Mouse (Mus musculus) T-helper 2 cell (primary cell): Measurements from ENCODE around the gene Gdf15.

Source experiments
- in situ Hi-C: fragments of 300-600 bp; cut with MboI, MseI; formaldehyde crosslinking; loops from one replicate; pipeline ENCODE4 v1.15.1; 2025; ENCODE audit warnings: high pct_unique_total_duplicates

Gene Gdf15

DNA sequence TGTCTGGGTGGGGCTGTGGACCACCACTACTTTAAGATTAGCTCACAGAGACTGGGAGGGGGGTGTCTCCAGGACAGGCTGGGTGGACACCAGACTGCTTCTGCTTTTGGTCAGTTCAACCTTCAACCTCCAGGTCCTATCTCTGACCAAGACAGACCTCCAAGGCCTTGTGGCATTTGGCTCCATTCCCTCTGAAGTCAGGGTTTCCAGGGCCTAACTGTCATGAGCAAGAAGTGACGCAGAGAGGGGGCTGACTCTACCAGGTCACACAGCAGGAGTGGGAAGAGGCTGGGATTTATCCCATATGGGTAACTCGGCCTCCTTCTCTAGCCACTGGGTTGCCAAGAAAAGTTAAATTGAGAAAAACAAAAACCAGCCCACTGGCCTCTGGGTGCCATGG is 25.5 kb upstream of the Gdf15 start:
- in situ Hi-C loops = loop anchor here (25.0 kb wide), 1 partner anchor 1505 kb away; the partner anchor contains the start of gene Rab8a

DNA sequence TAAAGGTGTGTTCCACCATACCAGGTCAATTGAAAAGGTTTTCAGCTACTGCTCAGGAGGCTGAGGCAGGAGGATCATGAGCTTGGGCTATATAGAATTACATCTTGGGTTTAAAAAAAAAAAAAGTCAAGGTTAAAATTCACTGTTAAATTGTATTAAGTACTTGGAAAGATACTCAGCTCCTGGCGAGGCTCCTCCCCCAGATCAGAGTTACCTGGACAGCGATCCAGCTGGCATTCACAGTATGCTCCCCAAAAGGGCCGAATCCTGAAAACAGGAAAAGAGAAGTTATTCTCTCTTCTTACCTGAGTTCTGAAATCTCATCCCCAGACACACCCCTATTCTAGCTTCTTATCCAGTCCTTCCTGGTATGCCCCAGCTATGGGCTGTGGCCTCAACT is 25.0 kb upstream of the Gdf15 start:
- in situ Hi-C loops = loop anchor here (25.0 kb wide), 1 partner anchor 1505 kb away; the partner anchor contains the start of gene Rab8a

DNA sequence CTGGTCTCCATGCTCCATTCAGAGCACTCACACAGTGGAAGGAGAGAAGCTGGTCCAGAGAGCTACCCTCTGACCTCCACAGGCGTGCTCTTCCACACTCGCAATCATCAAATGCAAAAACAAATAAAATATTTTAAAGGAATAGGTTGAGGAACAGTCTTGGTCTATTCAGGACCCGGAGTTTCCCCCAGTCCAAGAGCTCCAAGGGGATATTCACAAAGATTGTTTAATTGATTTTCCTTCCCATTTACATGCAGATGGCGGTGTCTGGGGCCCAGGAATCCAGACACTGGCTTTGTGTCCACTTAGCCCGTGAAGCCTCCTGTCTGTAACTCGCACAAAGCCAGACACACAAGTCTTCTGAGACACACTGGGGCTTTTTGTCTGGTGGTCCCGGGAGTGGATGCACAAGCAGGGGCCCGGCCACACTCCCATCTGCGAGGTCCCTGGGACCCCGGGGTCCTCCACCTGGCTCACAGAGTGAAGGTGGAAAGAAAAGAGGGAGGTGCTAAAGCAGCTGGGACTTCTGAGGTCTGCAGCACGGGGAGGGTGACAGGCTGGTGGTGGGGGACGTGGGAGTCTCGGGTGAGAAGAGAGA is 24.0 kb upstream of the Gdf15 start:
- in situ Hi-C loops = loop anchor here (25.0 kb wide), 1 partner anchor 1506 kb away; the partner anchor contains the start of gene Rab8a

DNA sequence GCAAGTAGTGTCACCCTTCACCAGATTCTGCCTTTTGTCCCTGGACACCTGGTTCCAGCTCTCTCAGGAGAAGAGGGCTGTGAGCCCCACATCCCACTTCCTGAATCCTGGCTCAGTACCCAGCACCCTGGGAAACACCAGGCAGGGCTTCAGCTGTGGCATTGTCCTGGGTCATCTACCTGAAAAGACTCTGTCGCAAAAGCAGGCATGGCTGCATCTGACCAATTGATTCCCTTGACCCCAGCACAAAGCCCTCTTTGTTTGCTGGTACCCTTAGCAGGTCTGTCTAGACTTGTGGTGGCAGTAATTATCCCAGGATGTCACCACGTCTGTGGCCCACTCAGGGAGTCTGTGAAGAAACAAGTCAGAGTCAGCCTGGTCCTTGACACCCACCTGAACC is 23.2 kb upstream of the Gdf15 start:
- in situ Hi-C loops = loop anchor here (25.0 kb wide), 1 partner anchor 1507 kb away; the partner anchor contains the start of gene Rab8a

DNA sequence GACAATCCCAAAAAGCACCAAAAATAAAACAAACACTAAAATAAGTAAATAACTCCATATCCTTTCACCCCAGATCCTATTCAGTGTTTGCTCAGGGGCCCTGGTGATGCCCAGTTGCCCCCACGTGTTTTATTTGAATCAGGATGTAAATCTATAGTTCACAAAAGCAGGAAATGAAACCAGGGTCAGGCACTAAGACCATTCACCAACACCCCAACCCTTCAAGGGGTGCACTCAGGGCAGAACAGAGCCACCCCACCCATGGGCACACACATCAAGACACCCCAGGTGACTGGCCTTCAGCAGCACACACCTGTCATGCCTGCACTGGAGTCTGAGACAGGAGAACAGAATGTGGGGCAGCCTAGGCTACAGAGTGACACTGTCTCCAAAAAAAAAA is 21.9 kb upstream of the Gdf15 start:
- in situ Hi-C loops = loop anchor here (25.0 kb wide), 1 partner anchor 1508 kb away; the partner anchor contains the start of gene Rab8a

DNA sequence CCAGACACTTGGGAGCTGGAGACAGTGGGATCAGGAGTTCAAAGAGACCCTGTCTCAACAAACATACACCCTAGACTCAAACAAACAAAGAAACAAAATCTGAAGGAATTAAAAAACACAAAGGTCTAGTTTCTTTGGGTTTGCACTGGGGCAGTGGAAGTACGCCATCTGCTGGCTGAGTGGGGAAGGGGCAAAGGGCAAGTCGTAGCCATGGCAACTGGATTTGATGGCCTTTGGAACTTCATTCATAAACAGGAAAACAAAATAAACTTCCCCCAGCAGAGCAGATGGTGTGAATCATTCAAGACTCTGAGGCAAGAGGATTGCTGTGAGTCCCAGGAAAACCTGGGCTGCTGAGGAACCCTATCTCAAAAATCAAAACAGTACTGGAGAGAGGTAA is 21.0 kb upstream of the Gdf15 start:
- in situ Hi-C loops = loop anchor here (25.0 kb wide), 1 partner anchor 1509 kb away; the partner anchor contains the start of gene Rab8a

DNA sequence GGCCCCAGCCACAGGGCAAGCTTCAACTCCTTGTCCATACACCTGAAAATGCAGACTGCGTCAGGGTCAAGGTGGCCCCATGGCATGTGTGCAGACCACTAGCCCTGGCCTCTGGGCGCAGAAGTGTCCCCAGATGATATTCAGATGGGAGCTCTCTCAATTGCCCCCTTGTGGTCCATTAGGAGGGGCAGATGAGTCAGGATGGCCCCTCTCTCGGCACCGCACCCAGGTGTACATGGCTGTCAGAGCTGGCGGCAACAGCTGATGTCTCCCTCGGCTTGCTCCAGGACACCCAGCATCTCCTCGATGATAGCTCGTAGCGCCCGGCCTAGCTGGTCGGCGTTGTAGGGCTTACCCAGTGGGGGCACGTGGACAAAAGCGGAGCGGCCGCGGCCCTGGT is 18.1 kb upstream of the Gdf15 start:
- in situ Hi-C loops = loop anchor here (25.0 kb wide), 1 partner anchor 1512 kb away; the partner anchor contains the start of gene Rab8a

DNA sequence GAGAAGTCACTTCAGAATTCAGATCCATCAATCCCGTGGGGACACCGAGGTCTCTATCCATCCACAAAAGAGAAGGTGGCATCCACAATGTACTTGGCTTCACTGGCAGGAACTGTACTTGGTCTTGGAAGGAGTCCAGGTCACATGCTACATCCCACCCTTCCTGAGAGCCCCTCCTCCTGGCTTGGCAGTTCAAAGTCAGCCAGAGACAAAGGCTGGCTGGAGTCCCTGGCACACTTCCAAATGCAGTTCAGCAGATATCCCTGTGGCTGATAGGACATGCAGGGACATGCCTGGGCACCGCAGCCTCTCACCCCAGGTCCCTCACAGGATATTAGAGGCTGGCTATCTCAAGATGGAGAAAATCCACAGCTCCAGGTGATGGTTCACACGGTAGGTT is 17.1 kb upstream of the Gdf15 start:
- in situ Hi-C loops = no loop called here

DNA sequence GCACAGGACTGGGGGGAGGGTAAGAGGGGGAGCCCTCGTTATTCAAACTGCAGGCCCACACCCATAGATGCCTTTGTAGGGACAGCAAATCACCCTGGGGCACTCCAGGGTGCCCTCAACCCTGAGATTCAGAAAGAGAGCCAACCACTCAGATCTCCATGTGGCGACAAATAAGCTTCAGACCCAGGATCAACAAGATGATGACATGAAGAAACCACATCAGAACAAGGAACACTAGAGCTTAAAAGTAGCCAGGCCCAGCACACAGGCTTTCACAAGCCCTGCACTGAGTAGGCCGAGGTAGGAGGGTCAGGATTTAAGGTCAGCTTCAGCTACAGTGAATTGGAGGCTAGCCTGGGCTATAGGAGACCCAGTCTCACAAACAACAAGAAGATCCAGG is 16.7 kb upstream of the Gdf15 start:
- in situ Hi-C loops = no loop called here

DNA sequence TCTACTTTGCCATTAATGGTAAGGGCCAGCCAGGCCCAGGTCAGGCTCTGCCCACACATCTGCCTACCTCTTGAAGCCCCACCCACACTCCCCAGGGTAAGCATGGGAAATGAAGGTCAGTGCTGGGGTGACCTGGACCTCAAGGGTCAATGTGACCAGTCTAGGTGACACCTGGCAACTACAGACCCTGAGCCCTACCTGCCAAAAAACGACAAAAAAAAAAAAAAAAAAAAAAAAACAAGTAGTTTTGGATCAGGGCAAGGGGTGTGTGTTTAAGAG is 15.8 kb upstream of the Gdf15 start:
- in situ Hi-C loops = no loop called here

DNA sequence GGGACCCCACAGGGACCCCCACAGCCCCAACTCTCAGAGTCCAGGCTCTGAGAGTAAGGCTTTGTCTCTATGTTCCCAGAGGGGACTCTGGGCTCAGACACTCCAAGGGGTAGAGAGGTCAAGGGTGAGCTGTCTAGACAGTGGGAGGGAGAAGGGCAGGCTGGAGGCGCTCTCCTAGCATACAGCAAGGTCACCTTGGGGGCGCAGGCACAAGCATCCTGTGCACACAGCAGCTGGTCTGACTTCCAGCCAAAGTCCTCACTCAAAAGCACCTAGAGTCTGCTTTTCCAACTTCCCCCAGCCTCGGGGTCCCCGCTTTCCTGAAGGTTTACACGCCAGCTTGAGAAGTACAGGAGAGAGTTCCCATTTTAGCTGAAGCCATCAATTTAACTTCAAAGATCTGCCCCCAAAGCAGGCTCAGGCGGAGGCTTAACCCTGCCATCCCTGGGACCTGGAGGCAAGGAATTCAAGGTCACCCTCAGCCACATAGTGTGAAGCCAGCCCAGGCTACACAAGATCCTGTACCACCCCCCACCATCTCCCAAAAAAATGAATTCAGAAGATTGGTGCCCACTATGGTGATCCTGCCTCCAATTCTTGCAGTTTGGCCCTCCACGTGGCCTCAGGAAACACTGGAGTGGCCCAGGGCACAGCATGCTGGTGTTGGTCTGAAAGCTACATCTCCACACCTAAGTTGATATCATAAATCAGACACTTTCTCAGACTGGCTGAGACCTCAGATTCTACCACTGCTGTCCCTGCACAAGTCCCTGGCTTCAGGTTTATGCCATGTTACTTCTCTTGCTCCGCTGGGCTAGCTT is 15.3 kb upstream of the Gdf15 start:
- in situ Hi-C loops = no loop called here

DNA sequence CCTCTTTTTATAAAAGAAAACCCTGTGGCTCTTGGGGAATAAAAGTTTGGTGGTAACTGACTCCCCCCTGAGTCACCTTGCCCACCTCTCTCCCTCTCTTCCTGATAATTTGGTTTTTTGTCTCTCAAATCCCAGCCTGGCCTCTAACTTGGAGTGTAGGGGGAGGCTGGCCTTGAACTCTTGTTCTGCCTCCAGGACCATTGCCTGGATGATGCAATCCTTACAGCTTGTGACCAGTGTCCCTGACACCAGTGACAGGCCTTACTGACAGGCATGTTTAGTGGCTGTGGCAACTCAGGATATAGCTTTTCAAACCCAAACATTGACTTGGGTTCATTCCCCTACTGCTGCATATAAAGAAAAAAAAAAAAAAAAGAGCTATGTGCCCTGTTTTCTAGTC is 14.5 kb upstream of the Gdf15 start:
- in situ Hi-C loops = no loop called here

DNA sequence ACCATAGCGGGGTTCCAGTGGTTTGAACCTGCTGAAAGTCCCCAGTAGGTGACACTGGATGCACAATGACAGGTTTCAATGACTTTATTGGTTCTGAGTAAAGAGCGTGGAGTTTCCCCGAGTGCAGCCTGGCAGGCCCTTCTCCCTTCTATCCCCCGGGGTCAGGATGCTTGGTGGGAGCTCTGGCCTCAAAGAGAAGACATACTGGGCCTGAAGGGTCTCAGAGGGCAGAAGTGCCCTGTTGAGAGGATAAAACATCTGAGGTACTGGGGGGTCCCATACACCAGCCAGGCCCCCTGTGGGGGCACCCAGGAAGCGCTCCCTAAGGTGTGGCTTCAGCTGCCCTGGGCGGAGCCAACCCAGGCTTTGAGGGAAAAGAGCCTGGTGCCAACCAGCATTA is 14.1 kb upstream of the Gdf15 start:
- in situ Hi-C loops = no loop called here

DNA sequence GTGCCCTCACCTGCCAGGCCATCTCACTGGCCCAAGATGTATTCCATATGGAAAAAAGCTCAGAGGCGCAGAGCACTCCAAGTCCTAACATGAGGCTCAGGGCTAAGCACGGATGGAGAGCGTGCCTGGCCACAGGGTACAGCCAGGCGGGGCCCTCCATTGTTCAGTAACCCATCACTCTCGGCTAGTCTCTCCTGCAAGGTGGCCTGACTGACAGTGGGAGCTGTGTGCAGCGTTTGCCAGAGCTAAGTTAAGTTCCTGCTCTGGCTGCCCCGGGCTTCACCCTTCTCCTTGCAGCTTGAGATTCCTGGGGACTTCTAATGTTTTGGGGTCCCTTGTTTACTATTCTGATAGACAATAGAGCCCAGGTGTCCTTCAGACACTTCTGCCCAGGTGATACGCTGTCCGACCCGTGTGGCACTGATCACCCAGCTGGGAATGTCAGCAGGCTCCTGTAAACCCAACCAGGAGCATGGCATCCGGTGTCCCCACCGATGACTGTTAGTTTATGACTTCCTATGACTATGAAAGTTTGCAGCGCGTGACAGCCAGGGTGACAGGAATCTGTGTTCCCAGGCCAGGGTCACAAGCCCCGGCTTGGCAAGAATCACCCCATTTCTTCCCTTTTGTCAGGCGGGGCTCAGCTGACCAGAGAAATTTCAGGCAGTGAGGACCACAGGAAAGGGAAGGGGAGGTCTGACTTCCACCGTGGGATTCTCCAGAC is 13.4 kb upstream of the Gdf15 start:
- in situ Hi-C loops = no loop called here

DNA sequence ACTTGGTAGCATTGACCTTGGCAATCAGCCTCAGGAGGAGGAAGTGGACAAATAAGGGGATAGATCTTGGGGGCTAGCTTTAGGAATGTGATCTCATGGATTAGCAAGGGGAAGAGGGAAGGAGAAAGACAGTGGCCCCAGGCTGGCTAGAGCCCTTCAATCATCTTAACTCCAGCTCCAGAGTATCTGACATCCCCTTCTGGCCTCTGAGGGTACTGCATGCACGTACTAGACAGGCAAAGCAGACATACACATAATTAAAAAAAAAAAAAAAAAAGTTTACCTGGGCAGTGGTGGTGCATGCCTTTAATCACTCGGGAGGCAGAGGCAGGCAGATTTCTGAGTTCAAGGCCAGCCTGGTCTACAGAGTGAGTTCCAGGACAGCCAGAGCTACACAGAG is 11.8 kb upstream of the Gdf15 start:
- in situ Hi-C loops = no loop called here

DNA sequence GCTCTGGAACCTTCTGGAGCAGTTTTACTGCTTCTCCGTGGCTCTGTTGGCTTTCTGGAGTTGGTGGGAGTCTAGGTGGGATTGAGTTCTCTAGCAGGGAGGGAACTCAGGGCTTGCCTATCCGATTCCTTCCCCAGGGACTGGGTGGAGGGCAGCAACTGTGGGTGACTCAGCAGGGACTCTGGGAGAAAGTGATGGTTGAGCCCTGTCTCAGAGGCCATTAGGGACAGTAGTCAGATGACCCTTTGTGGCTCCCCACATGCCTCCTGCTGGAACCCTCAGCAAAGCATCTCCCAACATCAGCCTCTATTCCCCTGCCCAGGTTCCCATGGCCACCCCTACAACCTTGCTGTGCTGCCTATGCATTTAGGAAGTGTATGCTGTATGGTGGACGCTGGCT is 10.8 kb upstream of the Gdf15 start:
- in situ Hi-C loops = no loop called here

DNA sequence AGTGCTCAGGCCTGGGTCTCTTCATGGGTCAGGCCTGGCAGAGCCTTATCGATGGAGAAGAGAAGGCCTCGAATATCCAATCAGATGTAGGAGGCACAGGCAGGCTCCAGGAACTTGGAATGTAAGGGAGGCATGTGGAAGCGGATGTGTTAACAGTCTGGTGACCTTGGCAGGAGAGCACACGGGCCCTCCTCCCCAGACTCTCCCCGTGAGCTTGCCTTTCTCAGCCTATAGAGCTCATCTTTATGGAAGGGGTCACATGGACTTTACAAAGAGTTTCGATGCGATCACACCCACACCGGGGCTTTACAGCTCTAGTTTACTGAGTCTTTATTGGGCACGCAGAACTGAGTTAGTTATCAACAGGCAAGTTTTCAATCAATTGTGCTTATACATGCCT is 6.5 kb upstream of the Gdf15 start:
- in situ Hi-C loops = loop anchor here (5.0 kb wide), 1 partner anchor 86 kb away; no protein-coding TSS in a partner anchor

DNA sequence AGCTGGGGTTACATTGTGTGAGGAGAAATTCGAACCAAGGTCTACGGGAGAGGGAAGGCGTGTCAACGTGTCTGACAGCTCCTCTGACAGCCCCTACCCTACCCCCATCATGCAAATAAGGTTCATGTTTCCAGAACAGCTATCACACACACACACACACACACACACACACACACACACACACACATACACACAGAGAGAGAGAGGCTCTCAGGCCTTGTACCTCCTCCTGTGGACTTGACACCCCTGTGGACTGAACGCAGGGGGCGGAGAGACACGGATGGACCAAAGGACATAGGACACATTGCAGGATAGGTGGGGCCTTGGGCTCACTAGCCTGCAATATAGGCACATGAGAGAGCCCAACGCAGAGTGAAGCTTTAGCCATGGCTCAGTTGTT is 4.6 kb upstream of the Gdf15 start:
- in situ Hi-C loops = loop anchor here (5.0 kb wide), 1 partner anchor 85 kb away; no protein-coding TSS in a partner anchor

DNA sequence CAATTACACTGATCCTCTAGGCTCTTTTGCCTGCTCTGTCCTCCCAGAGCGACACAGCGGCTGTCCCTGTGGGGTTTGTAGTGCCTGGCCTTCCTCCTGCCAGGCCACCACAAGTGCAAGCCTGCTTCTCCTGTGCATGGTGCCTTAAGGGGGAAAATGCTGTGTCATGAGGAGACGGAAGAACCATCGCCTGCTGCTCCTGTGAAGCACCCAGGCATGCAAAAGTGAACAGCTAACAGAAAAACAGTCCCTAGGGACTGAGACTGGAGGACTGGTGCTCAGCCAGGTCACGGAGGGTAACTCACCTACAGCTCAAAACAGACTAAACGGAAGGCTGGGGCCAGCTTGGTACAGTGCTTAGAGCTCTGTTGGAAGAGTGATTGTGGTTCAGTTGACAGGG is 3.3 kb upstream of the Gdf15 start:
- in situ Hi-C loops = loop anchor here (5.0 kb wide), 1 partner anchor 83 kb away; no protein-coding TSS in a partner anchor

DNA sequence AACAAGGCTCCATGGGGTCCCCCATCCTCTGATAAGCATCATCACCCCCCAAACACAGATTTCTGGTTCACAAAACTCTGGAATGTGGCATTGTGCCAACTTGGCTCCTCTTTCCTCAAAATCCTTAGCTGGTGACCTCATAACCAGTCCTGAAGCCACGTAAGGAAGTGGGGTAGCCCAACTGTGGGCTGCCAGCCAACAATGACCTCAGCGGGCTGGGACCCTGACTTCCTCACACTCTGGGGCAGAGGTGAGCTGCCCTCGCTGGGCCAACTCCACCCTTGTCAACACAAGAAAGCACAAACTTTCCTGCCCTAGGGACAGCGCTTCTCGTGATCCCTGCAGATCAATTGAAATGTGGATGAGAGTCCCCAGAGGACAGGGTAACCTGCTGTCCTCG is 1.8 kb upstream of the Gdf15 start:
- in situ Hi-C loops = no loop called here

DNA sequence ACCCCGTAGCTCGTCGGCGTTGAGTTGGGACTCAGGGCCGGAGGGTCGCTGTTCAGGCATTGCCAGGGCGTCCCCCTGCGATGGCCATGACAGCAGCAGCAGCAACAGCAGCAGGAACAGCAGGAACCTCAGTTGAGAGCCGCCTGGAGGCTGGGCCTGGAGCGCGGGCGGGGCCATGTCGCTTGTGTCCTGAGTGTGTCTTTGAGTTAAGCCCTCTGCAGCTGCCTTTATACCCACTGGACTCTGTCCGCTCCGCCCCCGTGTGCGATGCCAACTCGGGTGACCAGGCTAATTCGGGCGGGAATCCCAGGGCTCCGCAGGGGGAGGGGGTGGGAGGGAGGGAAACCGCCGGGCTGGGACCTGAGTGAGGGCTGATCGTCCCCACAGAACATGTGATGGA is 820 bp downstream of the Gdf15 start:
- in situ Hi-C loops = no loop called here
